Mouse (Mus musculus): Measurements from ENCODE around the gene AL732309.1.

- TF ChIP-seq POLR2A (IDR thresholded peaks at IDR 0.05; ENCODE audit: extremely low read depth, insufficient read depth, low read length) (0 out of 2 replicates have a peak, but pooled peaks have one; percentile 9), CTCF (IDR thresholded peaks at IDR 0.05; ENCODE audit: extremely low read depth, insufficient read depth, low read length) (no peak)
Observed at GRCm38 (mm10) chr2:25196172-25196954, 50.3 kb downstream of the AL732309.1 start, which contains the start of gene Tor4a.

All from cortical plate, adult 2 months (tissue).